Mouse (Mus musculus) thymus, adult 2 months (tissue): ENCODE results near the gene Nr3c2.

Experiments used
- CTCF ChIP-seq: fragments of 200-500 bp; IDR thresholded peaks from 2 replicates; pipeline ENCODE4 v1.5.1; 2012; ENCODE audit warnings: mild to moderate bottlenecking, control low read depth, low read length, moderate library complexity, borderline replicate concordance; ENCODE audit not compliant: control insufficient read depth, poor library complexity, insufficient read depth; ENCODE audit errors: extremely low read depth
- POLR2A ChIP-seq: fragments of 200-500 bp; IDR thresholded peaks from 2 replicates; pipeline ENCODE4 v1.6.1; 2012; ENCODE audit warnings: mild to moderate bottlenecking, low read length, control low read depth, moderate library complexity; ENCODE audit not compliant: control insufficient read depth, poor library complexity, insufficient read depth; ENCODE audit errors: extremely low read depth

DNA sequence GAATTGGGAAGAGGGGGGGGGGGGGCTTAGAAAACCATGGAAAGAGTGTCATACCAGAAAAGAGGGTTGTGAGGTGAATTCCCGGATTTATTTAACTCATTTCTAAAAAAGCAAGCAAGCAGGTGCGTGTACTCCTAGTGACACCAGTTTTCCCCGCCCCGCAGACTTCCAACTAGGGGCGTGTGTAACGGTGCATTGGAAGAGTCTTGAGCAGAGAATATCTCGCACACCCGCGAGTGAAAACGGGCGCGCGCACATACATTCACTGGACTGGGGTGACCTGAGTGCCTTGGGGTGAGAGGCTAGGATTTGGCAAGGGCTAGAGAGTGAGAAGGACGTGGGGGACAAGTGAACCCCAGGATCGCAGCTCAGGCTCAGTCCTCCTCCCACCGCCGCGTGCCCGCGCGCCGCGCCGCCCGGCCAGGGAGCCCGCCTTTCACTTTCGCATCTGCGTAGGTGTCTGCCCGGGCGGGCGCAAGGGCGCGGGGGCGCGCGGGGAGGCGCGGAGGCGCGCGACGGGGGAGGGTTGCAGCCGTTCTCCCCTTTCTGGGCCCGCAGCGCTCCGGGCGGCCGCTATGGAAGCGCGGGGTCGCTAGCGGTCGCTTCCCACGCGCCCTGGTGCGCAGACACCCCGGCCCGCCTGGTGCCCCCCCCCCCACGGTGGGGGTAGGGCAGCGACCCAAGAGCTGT is 376 bp upstream of the Nr3c2 start:
- TF ChIP-seq POLR2A (no peak), CTCF (no peak)
